Mouse (Mus musculus): ENCODE measurements at regions not wholly inside any gene's neighbourhood (a gene's known extent, or its start where the extent isn't known, plus 50 kb on each side); places are given as distances from the start of the nearest gene placed in this dataset.

DNA sequence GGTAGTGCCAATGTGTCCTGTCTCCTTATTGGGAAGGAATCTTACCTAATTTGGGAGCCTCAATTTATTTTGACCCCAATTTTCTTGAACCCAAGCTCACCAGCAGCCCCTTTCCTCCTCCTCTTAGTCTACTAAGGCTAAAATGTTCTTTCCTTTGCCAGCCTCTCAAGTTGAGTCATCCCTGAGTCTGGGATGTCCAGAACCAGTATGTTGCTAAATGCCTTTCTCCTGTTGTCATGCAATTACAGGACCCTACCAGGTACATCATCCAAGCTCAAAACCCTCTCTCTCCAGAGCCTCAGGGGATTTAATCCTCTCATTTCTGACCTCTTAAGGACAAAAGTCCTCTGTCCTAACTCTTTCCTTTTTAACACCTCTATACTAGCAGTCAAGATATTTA, 259.2 kb upstream of the Ddi1 start:
- TF ChIP-seq POLR2A (IDR thresholded peaks at IDR 0.05; ENCODE audit: low read depth, low read length) (no peak), CTCF (IDR thresholded peaks at IDR 0.05; ENCODE audit: borderline replicate concordance, insufficient read depth, low read length) (no peak)
